Mouse (Mus musculus): ENCODE data around the gene Fsd1. TPM values are rescaled to one million over a fixed set of nuclear protein-coding genes. Genes with fewer than 3 reads are reported as not detected.

Fsd1 gene
- 49.5 and 55.5 TPM in 2 replicates for polyA plus RNA-seq (2012; rRNA removed)

GRCm38 (mm10) chr17:55986030-55986961 is at the start of gene Fsd1:
Fsd1 (plus strand) TSS chr17:55986509.

GRCm38 (mm10) chr17:55949400-55949799 is 36.9 kb upstream of the Fsd1 start, which contains the start of gene Zfp119b:
Zfp119b (minus strand) TSS chr17:55949500.

GRCm38 (mm10) chr17:55952447-55953027 is 33.8 kb upstream of the Fsd1 start, which contains the start of gene Ebi3:
Ebi3 (plus strand) TSS chr17:55952640.

GRCm38 (mm10) chr17:55958918-55959728 is 27.2 kb upstream of the Fsd1 start, which contains the start of gene Yju2:
Yju2 (plus strand) TSS chr17:55959099.

GRCm38 (mm10) chr17:55969966-55970891 is 16.1 kb upstream of the Fsd1 start, which contains the start of gene Shd:
Shd (plus strand) TSS chr17:55970467.

GRCm38 (mm10) chr17:56005415-56006061 is 19.2 kb downstream of the Fsd1 start, which contains the start of the genes Stap2 and Mpnd:
Stap2 (minus strand) TSS chr17:56005584.
Mpnd (plus strand) TSS chr17:56005711.

GRCm38 (mm10) chr17:56036176-56036900 is 50.0 kb downstream of the Fsd1 start, which contains the start of gene Sh3gl1:
Sh3gl1 (minus strand) TSS chr17:56036635.

GRCm38 (mm10) chr17:56040030-56040856 is 53.9 kb downstream of the Fsd1 start, which contains the start of gene Chaf1a:
Chaf1a (plus strand) TSS chr17:56040439.

Other genes starting within 250 kb of the Fsd1 start
- gene Adgre4, start 236.5 kb upstream of the Fsd1 start, polyA plus RNA-seq (2012; rRNA removed) = 0.07 and 0.08 TPM in 2 replicates
- gene Zfp119a, start 107.6 kb upstream of the Fsd1 start, polyA plus RNA-seq (2012; rRNA removed) = 2.8 and 4.9 TPM in 2 replicates
- gene Zfp959, start 94.4 kb upstream of the Fsd1 start, polyA plus RNA-seq (2012; rRNA removed) = 6.1 and 10.3 TPM in 2 replicates
- 2.0 and 3.3 TPM in 2 replicates for gene Zfp119b, start 37.0 kb upstream of the Fsd1 start, polyA plus RNA-seq (2012; rRNA removed)
- gene Ebi3, start 33.9 kb upstream of the Fsd1 start, polyA plus RNA-seq (2012; rRNA removed) = 1.7 and 2.3 TPM in 2 replicates
- gene Yju2, start 27.4 kb upstream of the Fsd1 start, polyA plus RNA-seq (2012; rRNA removed) = 18.2 and 21.1 TPM in 2 replicates
- 104 and 121 TPM in 2 replicates for gene Shd, start 16.0 kb upstream of the Fsd1 start, polyA plus RNA-seq (2012; rRNA removed)
- gene Stap2, start 19.1 kb downstream of the Fsd1 start, polyA plus RNA-seq (2012; rRNA removed) = 4.7 and 5.8 TPM in 2 replicates
- gene Mpnd, start 19.2 kb downstream of the Fsd1 start, polyA plus RNA-seq (2012; rRNA removed) = 164 and 185 TPM in 2 replicates
- 77.7 and 92.3 TPM in 2 replicates for gene Sh3gl1, start 50.1 kb downstream of the Fsd1 start, polyA plus RNA-seq (2012; rRNA removed)
- gene Chaf1a, start 53.9 kb downstream of the Fsd1 start, polyA plus RNA-seq (2012; rRNA removed) = 35.8 and 121 TPM in 2 replicates
- 47.3 and 53.2 TPM in 2 replicates for gene Ubxn6, start 88.5 kb downstream of the Fsd1 start, polyA plus RNA-seq (2012; rRNA removed)
- gene Hdgfl2, start 93.1 kb downstream of the Fsd1 start, polyA plus RNA-seq (2012; rRNA removed) = 143 and 299 TPM in 2 replicates
- gene Plin4, start 123.3 kb downstream of the Fsd1 start, polyA plus RNA-seq (2012; rRNA removed) = 0.04 and 0.06 TPM in 2 replicates
- gene Plin5, start 131.1 kb downstream of the Fsd1 start, polyA plus RNA-seq (2012; rRNA removed) = 0.11 and 0.13 TPM in 2 replicates
- 0.06 and 0.07 TPM in 2 replicates for gene Lrg1, start 135.5 kb downstream of the Fsd1 start, polyA plus RNA-seq (2012; rRNA removed)
- gene Sema6b, start 153.8 kb downstream of the Fsd1 start, polyA plus RNA-seq (2012; rRNA removed) = 7.0 and 7.3 TPM in 2 replicates
- gene Tnfaip8l1, start 176.0 kb downstream of the Fsd1 start, polyA plus RNA-seq (2012; rRNA removed) = 4.8 and 6.9 TPM in 2 replicates
- 50.1 and 59.6 TPM in 2 replicates for gene Mydgf, start 197.4 kb downstream of the Fsd1 start, polyA plus RNA-seq (2012; rRNA removed)
- 40.9 and 49.3 TPM in 2 replicates for gene Dpp9, start 232.4 kb downstream of the Fsd1 start, polyA plus RNA-seq (2012; rRNA removed)

Measured in central nervous system, embryonic 11.5 days (tissue).